Mouse (Mus musculus) MEL (cell line): ENCODE data around the gene Cyp2d26.

Experiments used
- CTCF ChIP-seq, 3 experiments: IDR thresholded peaks in 2 of 3; conservative IDR thresholded peaks in 1 of 3; 2 replicates each; pipeline ENCODE4 v1.5.1; 2011 to 2012; ENCODE audit warnings: low read length in 3 of 3, low read depth in 2 of 3, mild to moderate bottlenecking in 2 of 3, improper control_type of control experiment in 1 of 3, inconsistent platforms in 1 of 3, mixed read lengths in 1 of 3, moderate library complexity in 1 of 3; ENCODE audit not compliant: control insufficient read depth in 1 of 3, insufficient read depth in 1 of 3, poor library complexity in 1 of 3, severe bottlenecking in 1 of 3
- EP300 ChIP-seq, 2 experiments: IDR thresholded peaks; 2 replicates each; pipeline ENCODE4 v1.6.1; 2011; ENCODE audit warnings: improper control_type of control experiment in 2 of 2, low read length in 2 of 2, low read depth in 1 of 2, mild to moderate bottlenecking in 1 of 2
- MXI1 ChIP-seq: IDR thresholded peaks from 2 replicates; pipeline ENCODE4 v1.6.1; 2011; ENCODE audit warnings: mild to moderate bottlenecking, low read depth, low read length, improper control_type of control experiment
- NELFE ChIP-seq: IDR thresholded peaks from 2 replicates; pipeline ENCODE4 v1.6.1; 2011; ENCODE audit warnings: low read depth, low read length, improper control_type of control experiment
- NRF1 ChIP-seq: IDR thresholded peaks from 2 replicates; pipeline ENCODE4 v1.6.1; 2014; ENCODE audit warnings: low read depth, mild to moderate bottlenecking, inconsistent platforms, low read length, improper control_type of control experiment, moderate library complexity; ENCODE audit not compliant: poor library complexity, insufficient read depth, severe bottlenecking
- POLR2AphosphoS5 ChIP-seq: IDR thresholded peaks from 2 replicates; pipeline ENCODE4 v1.6.1; 2012; ENCODE audit warnings: low read depth, borderline replicate concordance, mild to moderate bottlenecking, inconsistent platforms, low read length, moderate library complexity, mixed read lengths
- TAL1 ChIP-seq: IDR thresholded peaks from 2 replicates; pipeline ENCODE4 v1.6.1; 2012; ENCODE audit warnings: mild to moderate bottlenecking, inconsistent platforms, low read length, moderate library complexity, mixed read lengths
- TBP ChIP-seq: IDR thresholded peaks from 2 replicates; pipeline ENCODE4 v1.8.0; 2011; ENCODE audit warnings: low read depth, low read length, improper control_type of control experiment
- UBTF ChIP-seq: IDR thresholded peaks from 2 replicates; pipeline ENCODE4 v1.6.1; 2012; ENCODE audit warnings: low read depth, mild to moderate bottlenecking, inconsistent platforms, low read length, improper control_type of control experiment, moderate library complexity, borderline replicate concordance; ENCODE audit not compliant: insufficient read depth

GRCm38 (mm10) chr15:82747516-82747915 is 46.6 kb downstream of the Cyp2d26 start:
- TF ChIP-seq CTCF (IDR thresholded peaks at IDR 0.05 in 2 of 3, conservative IDR thresholded peaks at IDR 0.05 in 1 of 3; ENCODE audit: control insufficient read depth in 1 of 3, insufficient read depth in 1 of 3, low read depth in 2 of 3, low read length in 3 of 3, poor library complexity in 1 of 3, severe bottlenecking in 1 of 3) (no peak), POLR2AphosphoS5 (no peak), NRF1 (no peak), EP300 (IDR thresholded peaks at IDR 0.05; ENCODE audit: low read depth in 1 of 2, low read length in 2 of 2) (no peak), MXI1 (no peak), TAL1 (no peak), UBTF (no peak), TBP (no peak), NELFE (no peak)
